Mouse (Mus musculus) kidney, postnatal 0 days (tissue): ENCODE results near the gene Rtel1. TPM values are rescaled to one million over a fixed set of nuclear protein-coding genes. Genes with fewer than 3 reads are reported as not detected.
A peak's percentile ranks its signal among the peaks of the same experiment; 100 is the strongest.

ENCODE experiments used
- ATAC-seq: fragments of 200-750 bp; cut with Nextera tagmentation; replicated peaks from 2 replicates; pipeline ENCODE4 v1.8.0; 2017; ENCODE audit warnings: low read depth, moderate number of reproducible peaks, moderate TSS enrichment, moderate library complexity; ENCODE audit not compliant: low FRiP score
- DNase-seq: peaks from one replicate; pipeline ENCODE4 v3.0.0-alpha.2; 2016; ENCODE audit warnings: low spot score
- H3K27ac ChIP-seq: fragments of 300-500 bp; sonication (generic); 2 replicates; pipeline ENCODE4 v1.5.1; 2014; ENCODE audit warnings: mild to moderate bottlenecking
- H3K27me3 ChIP-seq: fragments of 300-500 bp; sonication (generic); 2 replicates; pipeline ENCODE4 v1.6.1; 2014; ENCODE audit warnings: low read length, mixed read lengths; ENCODE audit not compliant: insufficient read depth
- H3K36me3 ChIP-seq: fragments of 300-500 bp; sonication (generic); 2 replicates; pipeline ENCODE4 v1.6.1; 2014; ENCODE audit warnings: low read length, mixed read lengths; ENCODE audit not compliant: insufficient read depth
- H3K4me1 ChIP-seq: fragments of 300-500 bp; sonication (generic); replicated peaks from 2 replicates; pipeline ENCODE4 v1.6.1; 2014; ENCODE audit warnings: antibody characterized with exemption, low read length, mixed read lengths; ENCODE audit not compliant: insufficient read depth
- H3K4me2 ChIP-seq: fragments of 300-500 bp; sonication (generic); 2 replicates; pipeline ENCODE4 v1.6.1; 2014; ENCODE audit warnings: mild to moderate bottlenecking, low read length, moderate library complexity, mixed read lengths
- H3K4me3 ChIP-seq: fragments of 300-500 bp; sonication (generic); replicated peaks from 2 replicates; pipeline ENCODE4 v1.5.1; 2014; ENCODE audit warnings: low read depth, low read length
- H3K9ac ChIP-seq: fragments of 300-500 bp; sonication (generic); 2 replicates; pipeline ENCODE4 v1.6.1; 2014; ENCODE audit warnings: low read depth, low read length
- H3K9me3 ChIP-seq: fragments of 300-500 bp; sonication (generic); replicated peaks from 2 replicates; pipeline ENCODE4 v1.6.1; 2016; ENCODE audit warnings: low read length, inconsistent platforms, mixed read lengths
- CTCF ChIP-seq: IDR thresholded peaks from 2 replicates; pipeline ENCODE4 v1.5.1; 2016; ENCODE audit warnings: antibody characterized with exemption, low read depth, mild to moderate bottlenecking, moderate library complexity
- WGBS: fragments of 180-500 bp; shearing (Covaris S2); extraction: QIAGEN DNeasy Blood & Tissue Kit; methylation state at CpG from one replicate; pipeline ENCODE4 v1.1.7; 2014; 5-methylcytosine and 5-hydroxymethylcytosine counted together
- polyA plus RNA-seq: library from polyadenylated mRNA; unstranded; fragments of >200 nt; fragmentation: Nextera tagmentation; extraction: Ambion mirVana; gene quantifications from 2 replicates; pipeline ENCODE4 v1.2.1, GENCODE M21; 2015

Rtel1 gene
- polyA plus RNA-seq, 1 experiment from 2014 or later = 16.8 TPM

DNA sequence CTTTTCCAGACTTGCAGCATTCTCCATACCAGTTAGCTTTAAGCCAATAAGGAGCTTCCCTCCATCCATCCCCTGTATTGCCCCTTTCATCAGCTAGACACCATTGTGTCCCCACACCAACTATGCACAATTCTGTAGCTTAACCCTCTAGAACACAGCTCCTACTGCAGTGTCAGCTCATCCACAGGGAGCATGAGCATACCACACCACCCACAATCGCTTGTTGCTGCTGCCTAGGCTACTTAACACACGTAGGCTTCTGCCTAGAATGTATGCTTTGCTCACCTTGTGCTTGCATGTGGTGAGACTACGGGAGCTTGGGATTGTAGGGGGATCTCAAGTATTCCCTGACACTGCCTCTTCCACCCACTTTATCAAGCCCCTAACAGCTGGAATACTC lies 37.2 kb downstream of the Rtel1 start:
- Histone ChIP-seq H3K4me1 (no peaks in the 10 kb centered on the region), H3K4me3 (no peak overlapping the region), H3K9me3 (no peaks in the 10 kb centered on the region), H3K4me2 (no peak overlapping the region), H3K36me3 (peaks cover 54% of the 10 kb centered on the region), H3K27ac (no peak overlapping the region), H3K27me3 (no peaks in the 10 kb centered on the region), H3K9ac (no peak overlapping the region)
- 87% methylated on average over 3 of the region's 3 CpGs for WGBS
- no peak for TF ChIP-seq CTCF
- DNase-seq (no peak), ATAC-seq (no peak)

DNA sequence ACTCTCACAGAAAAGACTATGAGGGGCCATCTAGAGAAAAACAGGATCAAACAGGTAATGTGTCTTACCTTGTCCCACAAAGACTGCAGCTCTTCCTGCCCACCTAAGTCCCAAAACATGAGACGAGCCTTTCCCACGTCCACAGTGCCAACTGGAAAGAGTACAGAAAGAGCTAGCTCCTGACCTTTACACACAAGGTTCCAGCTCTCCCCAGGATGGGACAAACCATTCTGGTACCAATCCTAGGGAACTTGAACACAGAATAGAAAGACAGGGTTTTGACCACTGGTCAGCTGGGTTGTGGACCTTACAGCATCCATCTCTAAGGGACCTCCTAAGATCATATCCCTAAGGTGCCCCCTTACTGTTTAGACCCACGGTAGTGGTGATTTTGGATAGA lies 44.4 kb downstream of the Rtel1 start:
- H3K4me2 ChIP-seq = peak overlapping the region; percentile 81
- TF ChIP-seq CTCF = no peak
- WGBS = 69% methylated on average over 3 of the region's 3 CpGs
- peak overlapping the region; percentile 87 for H3K4me3 ChIP-seq
- ATAC-seq = no peak
- H3K27ac ChIP-seq = no peak overlapping the region
- H3K9ac ChIP-seq = peak overlapping the region; percentile 87
- peaks cover 28% of the 10 kb centered on the region for H3K36me3 ChIP-seq
- no peak for DNase-seq
- no peaks in the 10 kb centered on the region for H3K27me3 ChIP-seq
- no peaks in the 10 kb centered on the region for H3K9me3 ChIP-seq
- H3K4me1 ChIP-seq = peaks cover 15% of the 10 kb centered on the region

- H3K36me3 ChIP-seq = peaks cover 23% of the 10 kb centered on the region
- H3K4me1 ChIP-seq = peaks cover 15% of the 10 kb centered on the region
- TF ChIP-seq CTCF = no peak
- no peaks in the 10 kb centered on the region for H3K27me3 ChIP-seq
- H3K9me3 ChIP-seq = no peaks in the 10 kb centered on the region
- peak overlapping the region; percentile 81 for H3K4me2 ChIP-seq
- 4% methylated on average over 14 of the region's 14 CpGs for WGBS
- H3K9ac ChIP-seq = peak overlapping the region; percentile 87
- H3K27ac ChIP-seq = peak overlapping the region; percentile 95
- H3K4me3 ChIP-seq = peak overlapping the region; percentile 87
- DNase-seq (no peak), ATAC-seq (peak; percentile 8)
Observed at GRCm38 (mm10) chr2:181364487-181364859, 44.9 kb downstream of the Rtel1 start.

GRCm38 (mm10) chr2:181364860-181365596 lies 45.5 kb downstream of the Rtel1 start, which contains the start of the genes Zgpat and Arfrp1:
Gene Zgpat (plus strand): TSS chr2:181364928.
Gene Arfrp1 (minus strand): TSS chr2:181365404.
- Histone ChIP-seq H3K4me1 (peaks cover 15% of the 10 kb centered on the region), H3K9me3 (no peaks in the 10 kb centered on the region), H3K4me2 (peak within 1 kb of the TSS; percentile 81), H3K27ac (peak within 1 kb of the TSS; percentile 95), H3K4me3 (peak within 1 kb of the TSS; percentile 87), H3K9ac (peak within 1 kb of the TSS; percentile 87), H3K27me3 (no peaks in the 10 kb centered on the region), H3K36me3 (peaks cover 19% of the 10 kb centered on the region)
- peak; percentile 93 for ATAC-seq
- DNase-seq = peak; percentile 95
- WGBS = 1% methylated on average over 66 of the region's 71 CpGs
- TF ChIP-seq CTCF = peak; percentile 12; the same call in 1 of the 2 replicates

GRCm38 (mm10) chr2:181365655-181366075 lies 46.1 kb downstream of the Rtel1 start:
- H3K27ac ChIP-seq = peak overlapping the region; percentile 95
- ATAC-seq (peak; percentile 51), DNase-seq (peak; percentile 27)
- H3K4me2 ChIP-seq = peak overlapping the region; percentile 81
- peaks cover 15% of the 10 kb centered on the region for H3K4me1 ChIP-seq
- no peaks in the 10 kb centered on the region for H3K9me3 ChIP-seq
- peak overlapping the region; percentile 87 for H3K9ac ChIP-seq
- no peak for TF ChIP-seq CTCF
- under 1% methylated on average over 20 of the region's 20 CpGs for WGBS
- peak overlapping the region; percentile 87 for H3K4me3 ChIP-seq
- H3K36me3 ChIP-seq = peaks cover 13% of the 10 kb centered on the region
- no peaks in the 10 kb centered on the region for H3K27me3 ChIP-seq

GRCm38 (mm10) chr2:181370001-181370400 lies 50.5 kb downstream of the Rtel1 start:
- H3K4me2 ChIP-seq = no peak overlapping the region
- peak; percentile 12; the same call in 1 of the 2 replicates for TF ChIP-seq CTCF
- H3K27me3 ChIP-seq = no peaks in the 10 kb centered on the region
- H3K4me1 ChIP-seq = peaks cover 8% of the 10 kb centered on the region; the same call in 1 of the 2 replicates
- H3K36me3 ChIP-seq = no peaks in the 10 kb centered on the region
- H3K27ac ChIP-seq = no peak overlapping the region
- no peaks in the 10 kb centered on the region for H3K9me3 ChIP-seq
- ATAC-seq (no peak), DNase-seq (no peak)
- no peak overlapping the region for H3K4me3 ChIP-seq
- 95% methylated on average over 5 of the region's 5 CpGs for WGBS
- H3K9ac ChIP-seq = no peak overlapping the region
